Mouse (Mus musculus) hindbrain, postnatal 0 days (tissue): ENCODE results near the gene Pbld2. TPM values are rescaled to one million over a fixed set of nuclear protein-coding genes. Genes with fewer than 3 reads are reported as not detected.

Source experiments
- ATAC-seq: fragments of 200-750 bp; cut with Nextera tagmentation; 2 replicates; pipeline ENCODE4 v1.8.0; 2017; ENCODE audit warnings: mild to moderate bottlenecking, moderate TSS enrichment, moderate library complexity
- DNase-seq: peaks from one replicate; pipeline ENCODE4 v3.0.0-alpha.2; 2015; ENCODE audit warnings: low spot score
- H3K27ac ChIP-seq: fragments of 300-500 bp; sonication (generic); 2 replicates; pipeline ENCODE4 v1.5.1; 2014; ENCODE audit warnings: mild to moderate bottlenecking
- H3K27me3 ChIP-seq: fragments of 300-500 bp; sonication (generic); 2 replicates; pipeline ENCODE4 v1.6.1; 2014; ENCODE audit warnings: low read length, mixed read lengths; ENCODE audit not compliant: insufficient read depth
- H3K36me3 ChIP-seq: fragments of 300-500 bp; sonication (generic); 2 replicates; pipeline ENCODE4 v1.6.1; 2014; ENCODE audit warnings: low read length, mixed read lengths; ENCODE audit not compliant: insufficient read depth
- H3K4me1 ChIP-seq: fragments of 300-500 bp; sonication (generic); 2 replicates; pipeline ENCODE4 v1.6.1; 2014; ENCODE audit warnings: antibody characterized with exemption, low read length, mixed read lengths; ENCODE audit not compliant: insufficient read depth
- H3K4me2 ChIP-seq: fragments of 300-500 bp; sonication (generic); 2 replicates; pipeline ENCODE4 v1.6.1; 2014; ENCODE audit warnings: low read depth, mild to moderate bottlenecking, low read length, moderate library complexity, mixed read lengths
- H3K4me3 ChIP-seq: fragments of 300-500 bp; sonication (generic); 2 replicates; pipeline ENCODE4 v1.5.1; 2014; ENCODE audit warnings: low read length
- H3K9ac ChIP-seq: fragments of 300-500 bp; sonication (generic); replicated peaks from 2 replicates; pipeline ENCODE4 v1.6.1; 2014; ENCODE audit warnings: mild to moderate bottlenecking, low read length, moderate library complexity, mixed read lengths
- H3K9me3 ChIP-seq: fragments of 300-500 bp; sonication (generic); 2 replicates; pipeline ENCODE4 v1.6.1; 2016; ENCODE audit warnings: low read length, mixed read lengths
- CTCF ChIP-seq: IDR thresholded peaks from 2 replicates; pipeline ENCODE4 v1.5.1; 2016; ENCODE audit warnings: antibody characterized with exemption, control low read depth, low read depth
- WGBS: fragments of 180-500 bp; shearing (Covaris S2); extraction: QIAGEN DNeasy Blood & Tissue Kit; methylation state at CpG from one replicate; pipeline ENCODE4 v1.1.7; 2014; 5-methylcytosine and 5-hydroxymethylcytosine counted together
- polyA plus RNA-seq: library from polyadenylated mRNA; unstranded; fragments of >200 nt; fragmentation: Nextera tagmentation; extraction: Ambion mirVana; gene quantifications from 2 replicates; pipeline ENCODE4 v1.2.1, GENCODE M21; 2015
- total RNA-seq: library from RNA; depleted of rRNA; stranded (reverse); fragments of >200 nt; gene quantifications from 2 replicates; pipeline ENCODE4 v1.2.3, GENCODE M21; 2014

Pbld2 gene
- total and polyA plus RNA-seq, 2 experiments from 2014 or later, result 0.60 to 1.7 TPM

DNA sequence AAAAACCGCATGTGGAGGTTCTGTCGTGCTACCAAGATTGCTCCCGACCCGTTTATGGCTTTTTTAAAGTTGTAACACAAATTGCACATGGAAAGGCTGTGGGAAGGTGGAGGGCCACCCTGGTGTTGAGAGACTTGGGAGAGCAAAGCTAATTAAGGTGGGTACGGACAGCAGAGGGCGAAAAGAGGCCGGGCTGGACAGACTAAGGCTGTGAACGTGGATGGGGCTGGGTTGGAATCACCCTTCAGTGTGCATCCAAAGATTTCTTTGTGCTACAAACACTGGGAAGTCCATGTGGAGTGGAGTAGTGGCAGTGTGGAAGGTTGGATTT, 430 bp downstream of the Pbld2 start:
- peak overlapping the region; percentile 99 for H3K27ac ChIP-seq
- H3K4me2 ChIP-seq, result peak overlapping the region; percentile 79
- DNase-seq (peak; percentile 81), ATAC-seq (peak; percentile 22; the same call in 1 of the 2 replicates)
- whole genome bisulfite sequencing, result under 1% methylated on average over 8 of the region's 8 CpGs
- H3K4me1 ChIP-seq, result peaks cover 22% of the 10 kb centered on the region; the same call in 1 of the 2 replicates
- no peaks in the 10 kb centered on the region for H3K27me3 ChIP-seq
- no peaks in the 10 kb centered on the region for H3K9me3 ChIP-seq
- peak; percentile 64 for TF ChIP-seq CTCF
- peak overlapping the region; percentile 98 for H3K4me3 ChIP-seq
- no peaks in the 10 kb centered on the region for H3K36me3 ChIP-seq
- H3K9ac ChIP-seq, result peak overlapping the region; percentile 99

DNA sequence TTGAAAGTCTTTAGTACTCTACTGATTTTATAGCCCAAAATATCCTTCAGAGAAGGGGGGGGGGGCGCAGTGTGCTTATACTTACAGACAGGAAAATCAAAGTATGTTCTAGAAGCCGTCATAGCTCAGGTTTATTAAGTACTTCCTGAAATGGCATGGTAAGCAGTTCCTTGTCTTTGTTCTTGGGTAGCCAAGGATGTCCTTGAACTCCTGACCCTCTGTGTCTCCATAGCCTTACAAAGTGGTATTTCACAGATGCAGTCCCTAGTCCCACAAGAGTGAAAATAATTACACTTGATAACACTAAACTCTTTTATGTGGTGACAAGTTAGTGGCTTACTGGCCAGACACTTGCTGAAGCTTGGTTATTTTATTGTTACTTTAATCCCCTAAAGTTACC, 901 bp downstream of the Pbld2 start:
- H3K4me3 ChIP-seq, result peak overlapping the region; percentile 98
- WGBS, result 25% methylated on average over 2 of the region's 2 CpGs
- H3K9ac ChIP-seq, result peak overlapping the region; percentile 99
- peak overlapping the region; percentile 99 for H3K27ac ChIP-seq
- TF ChIP-seq CTCF, result no peak
- ATAC-seq (no peak), DNase-seq (no peak)
- H3K4me1 ChIP-seq, result peaks cover 22% of the 10 kb centered on the region; the same call in 1 of the 2 replicates
- H3K36me3 ChIP-seq, result no peaks in the 10 kb centered on the region
- H3K27me3 ChIP-seq, result no peaks in the 10 kb centered on the region
- no peaks in the 10 kb centered on the region for H3K9me3 ChIP-seq
- peak overlapping the region; percentile 79 for H3K4me2 ChIP-seq

DNA sequence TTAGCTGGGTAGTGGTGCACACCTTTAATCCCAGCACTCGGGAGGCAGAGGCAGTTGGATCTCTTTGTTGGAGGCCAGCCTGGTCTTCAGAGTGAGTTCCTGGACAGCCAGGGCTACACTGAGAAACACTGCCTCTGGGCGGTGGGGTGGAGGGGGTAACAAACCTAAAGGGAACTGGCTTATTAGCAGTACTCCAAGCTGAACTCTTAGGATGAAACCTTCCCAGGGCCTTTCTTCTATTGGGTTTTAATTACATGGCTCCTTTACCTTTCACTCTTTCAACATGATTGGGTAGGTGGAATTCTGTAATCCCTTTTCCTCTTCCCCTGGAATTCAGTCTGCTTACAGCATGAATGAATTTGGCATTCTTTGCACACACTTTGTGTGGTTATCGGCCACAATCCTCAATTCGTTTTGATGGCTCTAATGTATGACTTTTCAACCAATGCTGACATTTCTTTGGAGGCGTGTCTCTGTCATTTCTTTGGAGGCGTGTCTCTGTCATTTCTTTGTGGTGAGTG, 1.4 kb downstream of the Pbld2 start:
- peak overlapping the region; percentile 79 for H3K4me2 ChIP-seq
- ATAC-seq, result no peak
- peak; percentile 25 for DNase-seq
- WGBS, result 13% methylated on average over 6 of the region's 6 CpGs
- H3K36me3 ChIP-seq, result no peaks in the 10 kb centered on the region
- no peak overlapping the region for H3K4me3 ChIP-seq
- peaks cover 22% of the 10 kb centered on the region; the same call in 1 of the 2 replicates for H3K4me1 ChIP-seq
- H3K9me3 ChIP-seq, result no peaks in the 10 kb centered on the region
- no peak overlapping the region for H3K9ac ChIP-seq
- peak overlapping the region; percentile 99 for H3K27ac ChIP-seq
- TF ChIP-seq CTCF, result no peak
- no peaks in the 10 kb centered on the region for H3K27me3 ChIP-seq

DNA sequence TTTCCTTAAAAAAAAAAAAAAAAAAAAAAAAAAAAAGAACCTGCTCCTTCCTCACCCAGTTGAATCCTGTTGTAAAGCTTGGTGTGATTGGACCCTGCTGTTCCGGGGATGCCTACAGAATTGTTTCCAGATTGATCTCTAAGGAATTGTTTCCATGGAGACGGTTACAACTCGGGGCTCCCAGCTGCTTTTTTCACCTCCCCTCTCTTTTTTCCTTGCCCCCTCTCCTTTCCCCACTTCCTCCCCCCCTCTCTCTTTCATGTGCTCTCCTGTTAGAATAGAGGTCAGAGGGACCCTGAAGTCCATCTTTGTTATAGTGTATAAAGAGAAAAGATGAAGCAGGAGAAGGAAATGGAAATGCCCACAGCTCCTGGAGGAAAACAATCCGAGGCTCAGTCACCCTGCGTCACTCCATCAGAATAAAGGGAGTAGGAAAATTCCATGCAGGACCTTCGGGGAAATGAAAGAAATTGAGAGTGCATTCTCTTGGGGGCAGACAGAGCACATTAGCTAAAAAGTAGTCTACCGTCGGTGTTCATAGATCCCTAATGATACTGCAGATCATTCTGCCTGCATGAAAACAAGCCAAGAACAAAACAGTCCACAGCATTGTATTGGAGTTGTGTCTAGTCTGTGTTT, 2.2 kb downstream of the Pbld2 start:
- Histone ChIP-seq H3K4me1 (peaks cover 18% of the 10 kb centered on the region; the same call in 1 of the 2 replicates), H3K4me2 (peak overlapping the region; percentile 79), H3K9me3 (no peaks in the 10 kb centered on the region), H3K9ac (0 out of 2 replicates have a peak overlapping the region, but pooled peaks have one; percentile 13), H3K27me3 (no peaks in the 10 kb centered on the region), H3K4me3 (no peak overlapping the region), H3K27ac (peak overlapping the region; percentile 72), H3K36me3 (no peaks in the 10 kb centered on the region)
- 5% methylated on average over 8 of the region's 8 CpGs for WGBS
- TF ChIP-seq CTCF, result no peak
- ATAC-seq, result no peak
- peak; percentile 82 for DNase-seq

DNA sequence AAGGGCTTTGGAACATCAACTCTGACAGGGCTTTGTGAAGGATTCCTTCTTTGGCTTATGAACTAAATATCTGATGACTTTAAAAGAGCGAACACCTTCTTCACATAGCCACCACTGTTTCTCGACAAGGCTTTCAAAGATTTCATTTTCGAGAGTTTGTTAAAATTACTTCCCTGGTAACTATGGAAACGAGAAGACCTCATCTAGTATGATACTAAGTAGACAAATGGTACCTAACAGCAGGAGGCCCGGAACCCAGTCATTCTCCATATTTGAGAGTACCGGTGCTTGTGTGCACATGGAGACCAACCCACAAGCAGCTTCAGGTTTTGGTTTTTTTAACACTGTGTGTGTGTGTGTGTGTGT, 2.7 kb downstream of the Pbld2 start:
- Histone ChIP-seq H3K9me3 (no peaks in the 10 kb centered on the region), H3K4me1 (peaks cover 16% of the 10 kb centered on the region; the same call in 1 of the 2 replicates), H3K4me2 (peak overlapping the region; percentile 79), H3K9ac (0 out of 2 replicates have a peak overlapping the region, but pooled peaks have one; percentile 13), H3K27ac (peak overlapping the region; percentile 72), H3K4me3 (no peak overlapping the region), H3K36me3 (no peaks in the 10 kb centered on the region), H3K27me3 (no peaks in the 10 kb centered on the region)
- ATAC-seq (no peak), DNase-seq (peak; percentile 46)
- WGBS, result 26% methylated on average over 6 of the region's 6 CpGs
- no peak for TF ChIP-seq CTCF

DNA sequence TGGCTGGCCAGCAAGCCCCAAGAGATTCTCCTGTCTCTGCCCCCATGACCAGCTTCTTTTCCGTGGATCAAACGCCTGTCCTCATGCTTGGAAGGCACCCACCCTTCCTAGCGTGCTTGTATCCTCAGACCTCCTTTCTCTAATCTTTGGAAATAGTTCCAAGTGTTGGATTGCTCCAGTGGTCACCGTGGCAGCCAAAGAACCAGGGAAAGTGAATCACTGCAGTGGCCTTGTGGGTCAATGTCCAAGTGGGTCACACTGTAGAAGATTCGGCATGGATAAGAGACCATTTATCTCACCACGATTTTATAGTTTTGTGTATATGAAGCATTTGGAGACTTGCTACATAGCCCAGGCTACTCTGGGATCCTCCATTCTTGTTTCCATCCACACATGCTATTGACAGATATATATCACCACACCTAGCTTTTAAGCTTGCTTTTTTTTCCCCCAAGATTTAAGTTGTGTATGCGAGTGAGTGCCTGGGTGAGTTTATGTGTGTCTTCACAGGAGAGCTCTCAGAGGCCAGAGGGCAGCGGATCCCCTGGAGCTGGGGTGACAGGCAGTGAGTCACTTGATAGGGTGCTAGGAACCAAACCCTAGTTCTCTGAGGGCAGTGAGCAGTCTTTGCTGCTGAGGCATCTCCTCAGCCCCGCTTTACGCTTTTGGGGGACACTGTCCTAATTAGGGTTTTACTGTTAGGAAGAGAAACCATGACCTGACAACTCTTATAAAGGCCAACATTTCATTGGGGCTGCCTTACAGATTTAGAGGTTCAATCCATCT, 3.5 kb downstream of the Pbld2 start:
- H3K4me3 ChIP-seq, result no peak overlapping the region
- no peak for ATAC-seq
- no peaks in the 10 kb centered on the region for H3K9me3 ChIP-seq
- no peak overlapping the region for H3K4me2 ChIP-seq
- no peak for DNase-seq
- 0 out of 2 replicates have a peak, but pooled peaks cover 13% of the 10 kb centered on the region for H3K4me1 ChIP-seq
- H3K27ac ChIP-seq, result peak overlapping the region; percentile 72; the same call in 1 of the 2 replicates
- H3K9ac ChIP-seq, result no peak overlapping the region
- no peaks in the 10 kb centered on the region for H3K36me3 ChIP-seq
- TF ChIP-seq CTCF, result no peak
- no peaks in the 10 kb centered on the region for H3K27me3 ChIP-seq
- 82% methylated on average over 10 of the region's 10 CpGs for WGBS

DNA sequence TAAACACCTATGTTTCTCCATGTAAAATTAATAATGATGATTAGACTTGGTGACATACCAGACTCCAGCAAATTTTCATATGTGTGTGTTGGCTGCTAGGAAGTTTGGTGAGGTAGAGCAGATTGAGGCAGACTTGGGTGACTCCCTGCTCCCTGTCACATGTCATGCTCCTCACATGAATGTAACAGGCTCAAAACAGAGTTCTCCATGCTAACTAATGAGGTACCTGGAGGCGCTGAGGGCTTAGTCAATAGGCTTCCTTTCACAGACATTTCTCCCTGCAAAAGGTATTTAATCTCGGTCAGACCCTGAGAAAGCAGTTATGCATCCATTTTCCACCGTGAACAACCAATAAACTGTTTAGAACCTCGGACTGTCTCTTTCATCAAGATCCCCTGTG, 4.3 kb downstream of the Pbld2 start:
- H3K4me1 ChIP-seq, result 0 out of 2 replicates have a peak, but pooled peaks cover 13% of the 10 kb centered on the region
- no peak for TF ChIP-seq CTCF
- no peaks in the 10 kb centered on the region for H3K27me3 ChIP-seq
- DNase-seq (no peak), ATAC-seq (no peak)
- no peak overlapping the region for H3K9ac ChIP-seq
- H3K36me3 ChIP-seq, result no peaks in the 10 kb centered on the region
- no peak overlapping the region for H3K27ac ChIP-seq
- H3K9me3 ChIP-seq, result no peaks in the 10 kb centered on the region
- 32% methylated on average over 4 of the region's 4 CpGs for WGBS
- no peak overlapping the region for H3K4me2 ChIP-seq
- H3K4me3 ChIP-seq, result no peak overlapping the region
